Mouse (Mus musculus): ENCODE measurements at regions not wholly inside any gene's neighbourhood (a gene's known extent, or its start where the extent isn't known, plus 50 kb on each side); places are given as distances from the start of the nearest gene placed in this dataset.

DNA sequence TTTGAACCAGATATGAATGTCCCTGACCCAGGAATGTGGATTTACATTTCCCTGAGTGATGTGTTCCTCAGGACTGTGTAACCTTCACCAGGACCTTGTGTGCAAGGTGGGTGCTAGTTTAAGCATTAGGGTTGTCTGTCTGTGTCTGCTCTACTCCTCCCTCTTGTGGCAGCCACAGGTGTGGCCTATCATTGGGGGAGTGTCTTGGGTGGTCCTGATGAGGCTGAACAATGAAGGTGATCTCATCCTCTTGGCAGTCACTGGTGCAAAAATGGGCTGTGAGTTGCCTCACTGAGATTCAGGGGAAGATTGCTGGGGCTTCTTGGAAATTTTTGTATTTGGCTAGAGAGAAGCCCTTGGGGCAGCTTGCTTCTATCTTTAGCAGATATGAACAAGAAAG, 179.4 kb upstream of the Ube2e1 start:
- H3K4me2 ChIP-seq: no peak overlapping the region
- no peak overlapping the region for H3K4me3 ChIP-seq (ENCODE audit: low read depth, low read length)
- H3K36me3 ChIP-seq (ENCODE audit: control insufficient read depth, insufficient read depth, low read length): no peaks in the 10 kb centered on the region
- no peaks in the 10 kb centered on the region for H3K27me3 ChIP-seq (ENCODE audit: control insufficient read depth, insufficient read depth, low read length)
- no peaks in the 10 kb centered on the region for H3K9me3 ChIP-seq (ENCODE audit: control insufficient read depth, low read length)
- ATAC-seq (ENCODE audit: low FRiP score) (peak; percentile 59; the same call in 1 of the 2 replicates), DNase-seq (ENCODE audit: low spot score, missing footprints) (no peak)
- no peaks in the 10 kb centered on the region for H3K4me1 ChIP-seq (ENCODE audit: control insufficient read depth, insufficient read depth, low read length)
- H3K9ac ChIP-seq (ENCODE audit: low read length): no peak overlapping the region
- H3K27ac ChIP-seq (ENCODE audit: low read depth, low read length): no peak overlapping the region

DNA sequence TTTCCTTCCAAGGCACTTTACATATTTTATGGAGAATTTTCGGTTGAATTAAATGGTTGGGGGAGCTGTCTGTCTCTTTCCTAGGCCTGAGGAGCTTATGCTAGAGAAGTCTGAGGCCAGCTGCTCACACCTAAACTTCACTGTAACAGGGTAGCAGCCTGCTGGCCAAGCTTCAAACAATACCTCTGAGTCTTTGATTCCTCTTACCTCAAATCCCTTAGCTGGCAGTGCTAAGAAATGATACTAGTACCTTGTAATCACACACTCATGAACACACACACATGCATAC, 176.6 kb upstream of the Ube2e1 start:
- no peaks in the 10 kb centered on the region for H3K36me3 ChIP-seq (ENCODE audit: control insufficient read depth, insufficient read depth, low read length)
- no peak overlapping the region for H3K9ac ChIP-seq (ENCODE audit: low read length)
- H3K9me3 ChIP-seq (ENCODE audit: control insufficient read depth, low read length): no peaks in the 10 kb centered on the region
- ATAC-seq (ENCODE audit: low FRiP score) (no peak), DNase-seq (ENCODE audit: low spot score, missing footprints) (no peak)
- no peaks in the 10 kb centered on the region for H3K27me3 ChIP-seq (ENCODE audit: control insufficient read depth, insufficient read depth, low read length)
- H3K4me2 ChIP-seq: no peak overlapping the region
- H3K4me1 ChIP-seq (ENCODE audit: control insufficient read depth, insufficient read depth, low read length): no peaks in the 10 kb centered on the region
- 65% methylated on average over 1 of the region's 1 CpGs for WGBS
- no peak overlapping the region for H3K4me3 ChIP-seq (ENCODE audit: low read depth, low read length)
- H3K27ac ChIP-seq (ENCODE audit: low read depth, low read length): no peak overlapping the region

DNA sequence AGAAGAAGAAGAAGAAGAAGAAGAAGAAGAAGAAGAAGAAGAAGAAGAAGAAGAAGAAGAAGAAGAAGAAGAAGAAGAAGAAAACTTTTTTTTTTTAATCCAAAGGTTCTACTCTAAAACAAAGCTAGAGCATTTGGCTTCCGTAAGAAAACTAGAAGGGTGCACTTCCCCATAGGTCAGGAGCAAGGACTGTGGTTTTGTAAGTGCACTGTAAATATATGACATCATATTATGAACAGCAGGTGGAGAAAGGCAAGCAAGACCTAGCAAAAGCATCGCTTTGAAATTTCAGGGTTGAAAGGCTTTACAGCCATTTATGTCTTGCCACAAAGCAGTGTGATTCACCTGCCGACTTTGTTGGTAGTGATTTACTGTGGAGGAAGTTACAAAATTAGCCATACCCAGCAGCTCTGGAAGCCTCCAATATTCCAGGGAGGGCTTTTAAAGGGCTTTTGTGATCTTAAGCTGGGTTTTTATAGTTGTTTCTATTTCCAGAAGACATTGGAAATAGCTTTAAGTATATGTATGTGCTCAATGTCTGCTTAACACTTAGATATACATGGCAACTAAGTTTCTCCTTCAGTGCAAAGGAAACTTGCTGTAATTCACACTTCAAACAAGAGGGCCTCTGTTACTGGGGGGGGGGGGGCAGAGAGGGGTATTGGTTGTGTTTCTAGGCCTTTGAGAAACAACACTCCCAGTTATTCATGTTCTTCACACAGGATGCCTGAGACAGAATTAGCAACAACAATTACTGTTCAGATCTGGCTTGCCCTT, 176.1 kb upstream of the Ube2e1 start:
- H3K4me1 ChIP-seq (ENCODE audit: control insufficient read depth, insufficient read depth, low read length): no peaks in the 10 kb centered on the region
- no peaks in the 10 kb centered on the region for H3K36me3 ChIP-seq (ENCODE audit: control insufficient read depth, insufficient read depth, low read length)
- ATAC-seq (ENCODE audit: low FRiP score) (no peak), DNase-seq (ENCODE audit: low spot score, missing footprints) (no peak)
- H3K27me3 ChIP-seq (ENCODE audit: control insufficient read depth, insufficient read depth, low read length): no peaks in the 10 kb centered on the region
- WGBS: 92% methylated on average over 3 of the region's 3 CpGs
- no peaks in the 10 kb centered on the region for H3K9me3 ChIP-seq (ENCODE audit: control insufficient read depth, low read length)
- no peak overlapping the region for H3K4me2 ChIP-seq
- no peak overlapping the region for H3K27ac ChIP-seq (ENCODE audit: low read depth, low read length)
- no peak overlapping the region for H3K9ac ChIP-seq (ENCODE audit: low read length)
- H3K4me3 ChIP-seq (ENCODE audit: low read depth, low read length): no peak overlapping the region

DNA sequence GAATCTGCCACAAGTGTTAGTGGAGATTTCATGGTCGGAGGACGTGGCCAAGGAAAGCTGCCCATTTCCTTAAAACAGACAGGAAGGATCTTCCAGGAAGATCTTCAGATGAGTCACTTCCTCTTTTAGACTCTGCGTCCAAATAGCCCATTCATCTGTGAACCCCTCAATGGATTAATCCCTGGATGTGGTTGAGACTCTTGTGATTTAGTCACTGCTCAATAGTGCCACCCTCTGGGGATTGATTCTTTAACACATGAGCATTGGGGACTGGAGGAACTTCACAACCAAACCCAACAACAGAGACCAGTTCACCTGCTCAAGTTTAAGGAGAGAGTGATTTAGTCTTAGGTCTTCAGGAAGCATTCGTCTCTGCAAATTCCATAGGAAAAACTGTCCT, 174.5 kb upstream of the Ube2e1 start:
- WGBS: 74% methylated on average over 4 of the region's 4 CpGs

DNA sequence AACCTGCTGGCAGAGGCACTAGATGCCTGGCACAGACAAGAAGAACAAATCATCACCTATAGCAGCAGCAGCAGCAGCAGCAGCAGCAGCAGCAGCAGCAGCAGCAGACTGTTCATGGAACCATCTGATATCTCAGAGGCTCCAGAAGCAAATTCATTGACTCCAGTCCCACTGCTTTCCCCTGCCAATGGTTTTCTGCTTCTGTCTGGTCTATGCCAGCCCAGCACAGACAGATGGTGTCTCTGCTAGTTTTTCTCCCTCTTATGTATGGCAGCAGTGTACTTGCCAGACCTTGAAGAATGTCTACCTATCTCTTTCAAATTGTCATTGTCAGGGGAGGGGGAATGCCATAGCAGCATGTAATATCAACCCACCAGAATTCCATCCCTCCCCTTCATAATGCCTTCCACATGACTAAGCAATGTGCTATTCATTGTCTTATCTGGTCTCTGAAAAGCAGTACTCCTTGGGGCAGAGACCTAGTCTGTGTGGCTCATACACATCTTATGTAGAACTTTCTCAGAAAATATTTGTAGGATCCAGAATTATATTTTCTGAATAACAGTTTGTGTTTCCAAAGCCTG, 168.7 kb upstream of the Ube2e1 start:
- H3K4me2 ChIP-seq: no peak overlapping the region
- DNase-seq (ENCODE audit: low spot score, missing footprints) (no peak), ATAC-seq (ENCODE audit: low FRiP score) (no peak)
- no peak overlapping the region for H3K27ac ChIP-seq (ENCODE audit: low read depth, low read length)
- H3K9ac ChIP-seq (ENCODE audit: low read length): no peak overlapping the region
- H3K36me3 ChIP-seq (ENCODE audit: control insufficient read depth, insufficient read depth, low read length): no peaks in the 10 kb centered on the region
- H3K9me3 ChIP-seq (ENCODE audit: control insufficient read depth, low read length): no peaks in the 10 kb centered on the region
- no peak overlapping the region for H3K4me3 ChIP-seq (ENCODE audit: low read depth, low read length)
- no peaks in the 10 kb centered on the region for H3K4me1 ChIP-seq (ENCODE audit: control insufficient read depth, insufficient read depth, low read length)
- no peaks in the 10 kb centered on the region for H3K27me3 ChIP-seq (ENCODE audit: control insufficient read depth, insufficient read depth, low read length)

More for the DNA sequence above, 174.5 kb upstream of the Ube2e1 start:
- Histone ChIP-seq H3K36me3 (ENCODE audit: control insufficient read depth, insufficient read depth, low read length) (no peaks in the 10 kb centered on the region), H3K9ac (ENCODE audit: low read length) (no peak overlapping the region), H3K27ac (ENCODE audit: low read depth, low read length) (no peak overlapping the region), H3K4me1 (ENCODE audit: control insufficient read depth, insufficient read depth, low read length) (no peaks in the 10 kb centered on the region), H3K9me3 (ENCODE audit: control insufficient read depth, low read length) (no peaks in the 10 kb centered on the region), H3K4me3 (ENCODE audit: low read depth, low read length) (no peak overlapping the region), H3K27me3 (ENCODE audit: control insufficient read depth, insufficient read depth, low read length) (no peaks in the 10 kb centered on the region), H3K4me2 (no peak overlapping the region)
- DNase-seq (ENCODE audit: low spot score, missing footprints): no peak
- ATAC-seq (ENCODE audit: low FRiP score): 0 out of 2 replicates have a peak, but pooled peaks have one; percentile 42

DNA sequence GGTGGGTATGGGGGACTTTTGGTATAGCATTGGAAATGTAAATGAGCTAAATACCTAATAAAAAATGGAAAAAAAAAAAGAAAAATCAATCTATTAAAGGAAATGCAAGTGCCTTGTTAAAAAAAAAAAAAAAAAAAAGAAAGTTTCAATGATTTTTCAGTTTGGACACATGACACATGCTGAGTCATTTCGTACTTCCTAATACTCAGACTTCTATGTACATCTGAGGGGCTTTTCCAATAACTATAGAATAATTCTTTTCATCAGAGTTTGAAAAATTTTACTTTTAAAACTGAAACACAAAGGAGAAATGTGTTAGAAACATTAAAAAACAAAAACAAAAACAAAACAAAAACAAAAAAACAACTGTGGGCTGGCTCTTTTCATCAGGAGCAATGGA, 162.4 kb upstream of the Ube2e1 start:
- Histone ChIP-seq H3K4me1 (ENCODE audit: control insufficient read depth, insufficient read depth, low read length) (no peaks in the 10 kb centered on the region), H3K4me2 (no peak overlapping the region), H3K27ac (ENCODE audit: low read depth, low read length) (no peak overlapping the region), H3K9me3 (ENCODE audit: control insufficient read depth, low read length) (no peaks in the 10 kb centered on the region), H3K36me3 (ENCODE audit: control insufficient read depth, insufficient read depth, low read length) (no peaks in the 10 kb centered on the region), H3K4me3 (ENCODE audit: low read depth, low read length) (no peak overlapping the region), H3K27me3 (ENCODE audit: control insufficient read depth, insufficient read depth, low read length) (no peaks in the 10 kb centered on the region), H3K9ac (ENCODE audit: low read length) (no peak overlapping the region)
- 89% methylated on average over 1 of the region's 1 CpGs for WGBS
- ATAC-seq (ENCODE audit: low FRiP score) (no peak), DNase-seq (ENCODE audit: low spot score, missing footprints) (no peak)

DNA sequence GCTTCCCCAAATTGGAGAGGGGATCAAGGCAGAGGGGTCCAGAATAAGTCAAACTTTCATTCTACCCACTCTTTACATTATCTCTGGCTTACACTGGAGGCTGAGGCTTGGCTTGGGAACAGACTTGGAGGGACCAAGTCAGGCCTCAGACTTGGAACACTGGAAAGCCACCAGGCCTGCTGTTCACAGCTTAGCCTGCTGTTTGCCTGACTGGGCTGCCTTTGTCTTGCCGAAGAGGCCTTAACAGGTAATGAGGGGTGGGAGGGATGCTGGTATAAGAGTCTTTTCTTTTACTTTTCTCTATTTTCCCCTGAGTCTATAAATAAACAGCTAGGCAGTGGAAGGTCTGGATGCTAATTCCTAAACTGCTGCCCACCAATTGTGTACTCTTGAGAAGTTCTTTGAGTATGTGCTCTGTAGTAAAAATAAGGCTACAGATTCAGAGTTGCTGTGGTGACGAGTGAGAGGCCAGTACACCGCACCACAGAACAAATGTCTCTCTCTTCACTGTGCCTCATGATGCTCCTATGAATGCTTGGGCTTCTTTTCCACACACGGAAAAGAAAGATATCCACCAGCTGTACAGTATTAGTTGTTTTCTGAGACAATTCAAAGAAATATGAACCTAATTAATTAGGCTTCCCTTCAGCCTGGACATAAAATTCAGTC, 154.6 kb upstream of the Ube2e1 start:
- Histone ChIP-seq H3K4me2 (no peak overlapping the region), H3K4me3 (ENCODE audit: low read depth, low read length) (no peak overlapping the region), H3K27ac (ENCODE audit: low read depth, low read length) (no peak overlapping the region), H3K27me3 (ENCODE audit: control insufficient read depth, insufficient read depth, low read length) (no peaks in the 10 kb centered on the region), H3K4me1 (ENCODE audit: control insufficient read depth, insufficient read depth, low read length) (no peaks in the 10 kb centered on the region), H3K36me3 (ENCODE audit: control insufficient read depth, insufficient read depth, low read length) (no peaks in the 10 kb centered on the region), H3K9me3 (ENCODE audit: control insufficient read depth, low read length) (no peaks in the 10 kb centered on the region), H3K9ac (ENCODE audit: low read length) (no peak overlapping the region)
- DNase-seq (ENCODE audit: low spot score, missing footprints) (no peak), ATAC-seq (ENCODE audit: low FRiP score) (no peak)
- WGBS: 48% methylated on average over 4 of the region's 4 CpGs

DNA sequence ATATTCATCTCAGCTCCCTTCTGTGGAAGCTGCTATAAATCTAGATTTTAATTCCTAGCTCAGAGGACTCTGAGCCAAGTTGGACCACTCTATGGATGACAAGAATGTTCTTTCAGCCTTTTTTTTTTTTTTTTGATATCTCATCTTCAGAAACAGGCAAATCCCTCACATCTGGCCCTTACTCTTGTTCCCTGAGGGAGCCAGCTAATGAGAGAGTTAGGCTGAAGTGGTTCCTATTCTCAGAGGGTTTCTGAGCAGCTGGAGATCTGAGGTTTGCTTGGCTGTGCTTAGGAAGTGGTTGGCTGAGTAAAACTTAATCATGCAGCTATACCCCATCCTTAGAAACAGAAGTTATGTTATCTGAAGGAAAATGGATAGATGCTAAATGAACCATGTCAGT, 153.9 kb upstream of the Ube2e1 start:
- Histone ChIP-seq H3K4me3 (ENCODE audit: low read depth, low read length) (no peak overlapping the region), H3K4me1 (ENCODE audit: control insufficient read depth, insufficient read depth, low read length) (no peaks in the 10 kb centered on the region), H3K27me3 (ENCODE audit: control insufficient read depth, insufficient read depth, low read length) (no peaks in the 10 kb centered on the region), H3K27ac (ENCODE audit: low read depth, low read length) (no peak overlapping the region), H3K36me3 (ENCODE audit: control insufficient read depth, insufficient read depth, low read length) (no peaks in the 10 kb centered on the region), H3K4me2 (no peak overlapping the region), H3K9me3 (ENCODE audit: control insufficient read depth, low read length) (no peaks in the 10 kb centered on the region), H3K9ac (ENCODE audit: low read length) (no peak overlapping the region)
- DNase-seq (ENCODE audit: low spot score, missing footprints) (no peak), ATAC-seq (ENCODE audit: low FRiP score) (no peak)

DNA sequence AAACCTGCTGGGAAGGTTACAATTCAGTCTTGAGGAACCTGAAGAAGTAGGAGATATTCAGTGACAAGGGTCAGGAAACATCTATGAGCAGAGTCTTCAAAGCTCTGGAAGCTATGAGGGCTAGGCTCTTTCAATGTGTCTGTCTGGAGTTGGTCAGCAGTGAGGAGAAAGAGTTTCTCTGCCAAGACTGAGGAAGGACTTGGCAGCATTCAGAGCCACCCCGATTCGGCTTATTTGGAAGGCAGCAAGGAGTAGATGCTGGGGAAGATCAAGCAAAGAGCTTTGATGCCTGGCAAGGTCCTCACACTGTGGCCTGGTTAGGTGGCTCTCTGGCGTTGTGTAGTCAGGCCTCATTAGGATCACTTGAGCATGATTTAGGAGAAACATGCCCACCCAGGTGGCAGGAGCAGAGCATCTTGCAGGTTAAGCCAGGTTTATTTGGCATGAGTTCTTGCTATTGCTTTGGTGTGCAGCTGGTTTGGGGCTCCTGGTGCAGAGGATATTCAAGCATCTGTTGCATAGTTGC, 145.2 kb upstream of the Ube2e1 start:
- H3K36me3 ChIP-seq (ENCODE audit: control insufficient read depth, insufficient read depth, low read length): no peaks in the 10 kb centered on the region
- H3K9me3 ChIP-seq (ENCODE audit: control insufficient read depth, low read length): no peaks in the 10 kb centered on the region
- no peak overlapping the region for H3K9ac ChIP-seq (ENCODE audit: low read length)
- H3K4me3 ChIP-seq (ENCODE audit: low read depth, low read length): no peak overlapping the region
- ATAC-seq (ENCODE audit: low FRiP score) (no peak), DNase-seq (ENCODE audit: low spot score, missing footprints) (no peak)
- no peaks in the 10 kb centered on the region for H3K27me3 ChIP-seq (ENCODE audit: control insufficient read depth, insufficient read depth, low read length)
- 86% methylated on average over 3 of the region's 3 CpGs for WGBS
- no peak overlapping the region for H3K4me2 ChIP-seq
- H3K27ac ChIP-seq (ENCODE audit: low read depth, low read length): no peak overlapping the region
- no peaks in the 10 kb centered on the region for H3K4me1 ChIP-seq (ENCODE audit: control insufficient read depth, insufficient read depth, low read length)
